Mouse (Mus musculus) left cerebral cortex, postnatal 10 days (tissue): ENCODE results near the gene Nmnat2. TPM values are rescaled to one million over a fixed set of nuclear protein-coding genes. Genes with fewer than 3 reads are reported as not detected.
A peak's percentile ranks its signal among the peaks of the same experiment; 100 is the strongest.

Source experiments
- DNase-seq, 2 experiments: peaks; one replicate each; pipeline ENCODE4 v3.0.0; 2021 to 2022; ENCODE audit warnings: low spot score in 2 of 2, mixed read lengths in 1 of 2; ENCODE audit errors: extremely low spot score in 1 of 2
- intact Hi-C: fragments of 180-260 bp; cut with DNase I; formaldehyde crosslinking; loops from one replicate; pipeline ENCODE4 v1.15.1; 2025
- total RNA-seq, 2 experiments: library from RNA; stranded (reverse); gene quantifications; 2 replicates each; pipeline ENCODE4 v1.2.3; 2021

The Nmnat2 gene
- total RNA-seq, 2 experiments from 2014 or later = 136 to 140 TPM

GRCm38 (mm10) chr1:153041046-153041445, 86.3 kb downstream of the Nmnat2 start:
- DNase-seq = no peak
- intact Hi-C loops = no loop called here

GRCm38 (mm10) chr1:153042318-153042717, 87.5 kb downstream of the Nmnat2 start:
- intact Hi-C loops = no loop called here
- DNase-seq = no peak

GRCm38 (mm10) chr1:153043332-153043731, 88.5 kb downstream of the Nmnat2 start:
- intact Hi-C loops = no loop called here
- no peak for DNase-seq

GRCm38 (mm10) chr1:153045368-153045767, 90.6 kb downstream of the Nmnat2 start:
- no peak for DNase-seq
- intact Hi-C loops = no loop called here

DNA sequence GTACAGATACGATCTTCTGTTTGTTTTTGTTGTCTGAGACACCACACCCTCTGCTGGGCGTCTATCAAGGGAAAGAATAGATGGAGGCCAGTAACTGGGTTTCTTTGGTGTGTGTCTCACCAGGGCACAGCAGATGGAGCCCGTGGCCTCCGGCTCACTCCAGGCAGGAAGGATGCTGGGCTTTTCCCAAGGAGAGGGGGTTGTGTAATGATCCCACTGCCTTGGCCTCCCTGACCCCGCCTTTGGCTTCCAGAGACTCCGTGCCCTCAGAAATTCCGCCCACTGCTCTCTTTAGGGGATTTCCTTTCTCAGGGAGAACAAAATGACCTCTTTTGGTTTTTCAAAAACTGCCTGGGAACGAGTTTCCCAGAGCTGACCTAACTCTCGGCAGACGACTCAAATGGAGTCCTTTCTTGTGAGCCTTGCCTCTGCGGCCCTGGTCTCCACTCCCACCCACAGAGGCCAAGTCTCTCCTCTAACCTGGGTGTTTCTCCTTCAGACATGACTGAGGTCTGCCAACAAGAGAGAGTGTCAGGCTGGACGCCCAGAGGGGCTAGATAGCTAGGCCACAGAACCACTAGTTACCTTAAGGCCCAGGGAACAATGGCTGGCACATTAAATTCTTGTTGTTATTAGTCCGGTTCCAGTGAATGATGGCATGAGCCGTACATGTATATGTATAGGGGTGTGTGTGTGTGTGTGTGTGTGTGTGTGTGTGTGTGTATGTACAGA, 93.5 kb downstream of the Nmnat2 start:
- peak in 1 of 2 experiments; percentile 80 for DNase-seq
- intact Hi-C loops = no loop called here

DNA sequence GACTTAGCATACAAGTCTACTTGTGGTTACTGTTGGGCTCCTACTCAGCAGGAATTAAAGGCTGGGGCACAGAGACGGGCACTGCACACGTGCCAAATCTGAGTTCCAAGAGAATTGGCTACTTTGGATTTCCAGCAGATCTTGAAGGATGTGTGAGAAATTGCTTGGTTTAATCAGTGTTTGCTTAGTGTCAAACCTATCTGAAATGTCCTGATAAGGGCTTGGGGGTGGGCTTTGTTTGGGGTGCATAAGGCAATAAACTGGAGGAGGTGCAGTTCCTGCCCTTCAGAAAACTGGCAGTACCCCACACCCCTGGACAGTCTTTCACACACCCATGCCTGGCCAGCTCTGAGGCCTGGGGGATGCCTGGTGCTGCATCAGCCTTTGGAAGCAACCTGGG, 94.7 kb downstream of the Nmnat2 start:
- intact Hi-C loops = no loop called here
- no peak for DNase-seq

GRCm38 (mm10) chr1:153051474-153051873, 96.7 kb downstream of the Nmnat2 start:
- no peak for DNase-seq
- intact Hi-C loops = no loop called here

DNA sequence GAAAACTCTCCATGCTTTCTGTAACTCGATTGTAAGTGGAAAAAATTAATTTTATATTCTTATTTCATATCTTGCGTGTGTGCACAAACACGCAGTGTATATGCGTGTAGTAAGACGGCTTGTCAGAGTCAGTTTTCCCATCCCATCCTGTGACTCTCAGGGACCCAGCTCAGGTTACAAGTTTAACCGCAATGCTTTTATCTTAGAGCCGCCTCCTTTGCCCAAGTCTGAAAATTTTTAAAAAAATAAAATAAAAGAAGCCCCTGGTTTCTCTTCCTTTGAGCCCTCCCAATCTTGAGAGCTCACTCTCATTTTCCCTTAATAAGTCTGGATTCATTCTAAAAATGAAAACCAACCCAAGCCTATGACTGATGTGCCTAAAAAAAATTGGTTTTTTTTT, 98.8 kb downstream of the Nmnat2 start:
- DNase-seq = no peak
- intact Hi-C loops = no loop called here

DNA sequence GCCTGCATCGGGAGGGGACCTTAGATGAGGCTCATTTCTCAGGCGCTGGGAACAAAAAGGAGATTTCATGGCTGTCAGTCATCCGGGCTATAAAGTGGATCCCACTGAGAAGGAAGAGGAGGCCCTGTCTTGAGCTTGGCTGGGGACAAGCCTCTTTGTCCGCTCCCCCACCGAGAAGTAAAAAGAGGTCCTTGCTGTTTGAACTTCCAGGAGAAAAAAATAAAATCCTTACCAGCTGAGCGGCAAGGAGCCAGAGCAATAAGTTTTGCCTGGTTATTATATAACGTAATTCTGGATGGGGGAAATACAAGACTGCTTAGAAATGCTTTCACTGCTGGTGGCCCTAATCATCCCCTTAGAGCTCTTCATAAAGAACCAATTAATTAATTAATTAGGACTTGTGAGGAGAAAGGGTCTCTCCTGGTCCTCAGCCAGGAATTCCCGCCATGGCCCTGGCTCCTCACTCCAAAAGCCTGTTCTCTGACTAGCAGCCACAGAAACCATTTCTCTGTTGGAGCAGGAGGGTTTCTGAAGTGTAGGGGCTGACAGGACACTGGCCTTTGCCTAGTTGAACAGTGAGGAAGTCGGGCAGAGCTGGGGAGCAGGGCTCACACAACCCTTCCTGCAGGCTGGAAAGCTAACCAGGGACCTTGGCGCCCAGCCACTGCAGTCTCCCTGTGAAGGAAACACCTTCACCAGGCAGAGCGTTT, 99.5 kb downstream of the Nmnat2 start:
- intact Hi-C loops = no loop called here
- DNase-seq = peak; percentile 39 to 66

DNA sequence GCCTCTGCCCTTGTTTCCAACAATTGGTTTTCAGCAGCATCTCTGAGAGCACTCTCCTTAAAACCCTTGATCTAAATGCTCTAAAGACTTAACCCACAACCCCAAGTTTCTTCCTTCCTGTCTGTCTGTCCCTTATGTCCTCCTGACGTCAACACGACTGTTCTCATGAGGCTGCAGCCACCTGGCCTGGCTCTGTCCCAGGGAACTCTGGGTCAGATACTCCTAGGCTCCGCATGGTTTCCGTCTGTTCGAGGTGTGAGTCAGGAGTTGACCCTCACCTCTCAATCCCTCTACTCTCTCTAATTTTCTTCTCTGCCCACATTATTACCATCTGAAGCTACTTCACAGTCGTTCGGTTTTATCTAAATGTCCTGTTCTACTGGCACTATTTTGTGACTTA, 103.5 kb downstream of the Nmnat2 start:
- intact Hi-C loops = no loop called here
- DNase-seq = no peak

GRCm38 (mm10) chr1:153059626-153060025, 104.8 kb downstream of the Nmnat2 start:
- intact Hi-C loops = no loop called here
- no peak for DNase-seq

DNA sequence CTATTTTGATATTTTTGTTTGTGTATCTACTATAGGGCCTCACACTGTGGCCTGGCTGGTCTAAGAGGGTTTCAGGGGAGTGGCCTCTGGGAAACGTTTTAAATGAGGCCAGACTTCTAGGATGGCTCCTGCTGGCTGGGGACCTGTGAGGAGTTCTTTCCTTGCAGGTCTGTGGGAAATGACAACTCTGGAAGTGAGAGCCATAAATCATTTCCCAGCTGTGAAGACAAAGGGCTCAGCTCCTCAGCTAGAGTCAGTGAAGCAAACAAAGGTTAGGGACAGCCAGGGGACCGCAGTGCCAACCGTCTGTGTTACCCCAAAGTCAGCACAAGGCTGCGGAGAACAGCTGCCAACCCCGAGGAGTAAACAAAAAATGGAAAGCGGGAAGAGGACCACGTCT, 107.8 kb downstream of the Nmnat2 start:
- no peak for DNase-seq
- intact Hi-C loops = no loop called here

DNA sequence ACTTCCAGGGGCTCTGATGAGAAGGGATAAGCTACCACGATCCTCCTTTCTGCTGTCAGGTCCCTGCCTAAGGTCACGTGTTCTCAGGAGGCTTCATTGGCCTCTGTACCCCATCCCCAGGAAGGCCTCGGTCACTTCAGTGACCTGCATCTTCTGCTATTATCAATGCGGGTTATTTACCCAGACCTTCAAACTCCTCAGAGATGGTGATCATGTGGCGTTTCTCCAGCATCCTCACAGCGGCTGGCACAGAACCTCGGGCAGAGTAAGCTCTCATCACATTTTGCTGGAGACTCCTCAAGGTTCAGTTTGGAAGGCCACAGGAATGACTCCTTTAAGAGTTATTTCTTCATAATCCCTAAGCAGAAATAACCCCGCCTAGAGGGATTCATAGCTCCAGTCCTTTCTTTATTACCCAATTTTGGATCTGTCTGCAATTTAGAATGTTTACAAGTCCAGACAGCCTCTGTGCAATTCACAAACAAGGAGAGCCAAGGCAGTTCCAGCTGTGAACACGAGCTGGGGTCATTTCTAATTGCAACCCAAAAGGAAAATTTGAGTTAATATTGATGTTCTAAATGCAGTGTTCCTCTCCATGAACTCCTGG, 110.1 kb downstream of the Nmnat2 start:
- intact Hi-C loops = no loop called here
- no peak for DNase-seq

- DNase-seq = peak in 1 of 2 experiments; percentile 51
Measured at GRCm38 (mm10) chr1:153065473-153066386, 110.9 kb downstream of the Nmnat2 start.

GRCm38 (mm10) chr1:153066387-153066781, 111.6 kb downstream of the Nmnat2 start:
- intact Hi-C loops = no loop called here
- DNase-seq = no peak

More at GRCm38 (mm10) chr1:153065473-153066386, 110.9 kb downstream of the Nmnat2 start:
- intact Hi-C loops = no loop called here

DNA sequence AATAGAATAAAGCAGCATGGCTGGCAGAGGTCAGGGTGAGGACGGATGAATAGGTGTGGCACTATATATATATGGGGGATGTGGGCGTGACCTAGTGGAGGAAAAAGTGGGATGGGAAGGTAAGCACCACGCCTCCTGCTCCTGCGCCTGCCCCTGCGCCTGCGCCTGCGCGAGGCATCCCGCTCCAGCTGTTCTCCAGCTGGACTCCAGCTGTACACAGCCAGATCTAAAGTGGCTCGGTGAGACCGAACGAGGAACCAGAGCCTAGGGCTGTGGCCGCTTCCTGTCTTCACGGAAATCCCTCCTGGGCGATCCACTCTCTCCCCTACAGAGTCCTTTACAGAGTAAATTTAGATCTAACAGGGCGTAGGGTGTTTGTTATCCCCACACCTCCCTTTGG, 116.8 kb downstream of the Nmnat2 start:
- intact Hi-C loops = no loop called here
- DNase-seq = peak in 1 of 2 experiments; percentile 33

DNA sequence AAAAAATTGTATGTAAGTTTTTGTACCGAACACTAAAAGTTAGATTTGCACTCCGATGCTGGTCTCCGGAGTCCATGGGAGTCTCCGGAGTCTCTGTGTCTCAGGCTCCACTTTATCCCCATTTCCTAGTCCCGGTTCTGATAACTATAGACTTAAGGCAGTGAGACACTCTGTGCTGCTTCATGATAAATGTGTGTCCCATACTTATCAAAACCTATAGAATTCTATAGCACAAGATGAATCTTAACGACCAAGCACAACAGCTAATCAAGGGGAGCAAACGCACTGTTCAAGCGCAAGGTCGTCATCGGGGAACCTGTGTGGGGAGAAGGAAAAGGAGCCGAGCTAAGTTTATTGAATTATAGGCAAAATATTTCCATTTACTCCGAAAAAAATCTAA, 117.2 kb downstream of the Nmnat2 start:
- no peak for DNase-seq
- intact Hi-C loops = no loop called here

DNA sequence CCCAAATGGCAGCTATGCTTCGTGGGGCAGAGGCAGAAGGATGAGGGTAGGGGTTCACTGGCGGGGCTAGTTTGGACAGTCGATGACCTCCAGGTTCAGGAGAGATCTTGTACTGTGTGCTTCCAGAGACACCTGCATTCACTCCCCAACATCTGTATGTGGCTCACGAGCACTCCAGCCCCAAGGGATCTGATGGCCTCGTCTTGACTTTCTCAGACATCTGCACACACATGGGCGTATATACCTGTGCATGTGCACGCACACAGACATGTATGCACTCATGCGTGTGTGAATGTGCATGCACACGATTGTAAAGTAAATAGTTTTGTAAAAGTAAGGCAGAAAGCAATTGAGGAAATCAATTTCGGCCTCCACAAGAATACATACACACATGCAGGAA, 117.9 kb downstream of the Nmnat2 start:
- intact Hi-C loops = no loop called here
- DNase-seq = no peak

GRCm38 (mm10) chr1:153073441-153073840, 118.6 kb downstream of the Nmnat2 start:
- no peak for DNase-seq
- intact Hi-C loops = no loop called here
